Mouse (Mus musculus) spleen, adult 2 months (tissue): ENCODE data around the gene Kiz.

Experiments used
- CTCF ChIP-seq: fragments of 200-500 bp; IDR thresholded peaks from 2 replicates; pipeline ENCODE4 v1.5.1; 2011; ENCODE audit warnings: mild to moderate bottlenecking, inconsistent platforms; ENCODE audit not compliant: insufficient read depth, insufficient read length, insufficient replicate concordance; ENCODE audit errors: extremely low read depth
- POLR2A ChIP-seq: fragments of 200-500 bp; IDR thresholded peaks from 2 replicates; pipeline ENCODE4 v1.6.1; 2011; ENCODE audit warnings: low read depth, low read length, inconsistent platforms

- no peak for TF ChIP-seq POLR2A
- no peak for TF ChIP-seq CTCF
Observed at GRCm38 (mm10) chr2:146834314-146835201, 21.1 kb upstream of the Kiz start.
